Mouse (Mus musculus) layer of hippocampus, postnatal 36 days (tissue): ENCODE data around the gene Zfp473. TPM values are rescaled to one million over a fixed set of nuclear protein-coding genes. Genes with fewer than 3 reads are reported as not detected.
A peak's percentile ranks its signal among the peaks of the same experiment; 100 is the strongest.
"Not testable (repeated sequence)": the region's sequence is repeated elsewhere in the genome, so short reads cannot be mapped to it uniquely, and the experiment has no call there.

ENCODE experiments used
- DNase-seq, 2 experiments: peaks; one replicate each; pipeline ENCODE4 v3.0.0; 2022
- total RNA-seq, 2 experiments: library from RNA; stranded (reverse); gene quantifications; 2 replicates each; pipeline ENCODE4 v1.2.3; 2021

The Zfp473 gene
- under 1 TPM; 0.22 to 0.38 TPM for total RNA-seq

GRCm38 (mm10) chr7:44750950-44751349 is at the start of gene Zfp473:
Zfp473 (minus strand) TSS chr7:44751050.
- not testable (repeated sequence) for DNase-seq

DNA sequence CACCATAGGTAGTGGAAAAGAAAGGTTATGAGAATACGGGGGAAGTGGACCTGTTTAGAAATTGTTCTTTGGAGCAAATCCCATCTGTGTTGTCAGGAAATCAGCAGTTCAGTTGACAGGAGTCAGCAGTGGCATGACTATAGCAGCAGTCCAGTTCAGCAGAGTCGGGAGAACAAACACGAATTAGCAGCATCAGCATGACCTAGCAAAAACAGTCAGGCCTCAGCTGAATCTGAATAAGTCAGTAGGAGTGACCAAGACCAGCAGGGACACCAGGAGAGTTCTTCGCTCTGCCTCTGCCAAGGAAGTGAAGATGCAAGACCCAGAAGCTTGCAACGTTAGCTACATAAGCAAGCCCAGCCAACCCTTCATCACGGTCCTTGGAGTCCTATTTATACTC is 41.9 kb upstream of the Zfp473 start:
- no peak for DNase-seq

DNA sequence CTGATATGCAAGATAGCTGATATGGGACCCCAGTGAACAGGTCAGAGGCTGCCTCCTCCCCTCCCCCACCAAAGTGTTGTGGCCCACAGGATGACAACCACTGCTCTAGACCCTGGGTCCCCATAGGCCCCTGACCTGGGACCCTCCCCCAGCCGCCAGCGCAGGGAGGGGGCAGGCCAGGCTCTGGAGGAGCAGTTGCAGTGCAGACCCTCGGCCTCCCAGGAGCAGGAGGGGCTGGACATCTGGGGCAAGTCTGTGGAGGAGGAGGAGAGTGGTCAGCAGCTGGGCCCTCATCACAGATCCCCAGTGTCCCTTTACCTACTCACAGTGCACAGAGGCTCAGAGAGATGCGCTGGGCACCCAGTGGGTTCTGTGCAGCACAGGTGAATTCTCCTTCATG is 39.2 kb upstream of the Zfp473 start:
- no peak for DNase-seq

- no peak for DNase-seq
Observed at GRCm38 (mm10) chr7:44789531-44789930, 38.7 kb upstream of the Zfp473 start.

DNA sequence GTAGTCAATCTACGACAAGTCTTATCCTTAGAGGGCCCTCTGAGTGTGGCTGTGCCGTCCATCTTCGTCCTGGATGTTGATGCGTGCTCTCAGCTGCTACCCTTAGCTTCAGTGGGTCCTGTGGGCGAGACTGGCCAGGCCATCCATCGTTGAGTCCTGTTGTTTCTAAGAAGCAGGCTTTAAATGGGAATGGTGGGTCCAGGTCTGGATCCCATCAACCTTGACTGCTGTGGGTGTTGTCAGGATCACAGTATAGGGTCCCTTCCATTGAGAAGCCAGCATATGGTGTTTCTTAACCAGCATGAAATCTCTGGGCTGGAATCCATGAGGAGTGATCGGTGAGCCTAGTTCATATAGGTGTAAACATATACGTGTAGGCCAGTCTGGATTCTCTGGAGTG is 29.3 kb upstream of the Zfp473 start:
- no peak for DNase-seq

DNA sequence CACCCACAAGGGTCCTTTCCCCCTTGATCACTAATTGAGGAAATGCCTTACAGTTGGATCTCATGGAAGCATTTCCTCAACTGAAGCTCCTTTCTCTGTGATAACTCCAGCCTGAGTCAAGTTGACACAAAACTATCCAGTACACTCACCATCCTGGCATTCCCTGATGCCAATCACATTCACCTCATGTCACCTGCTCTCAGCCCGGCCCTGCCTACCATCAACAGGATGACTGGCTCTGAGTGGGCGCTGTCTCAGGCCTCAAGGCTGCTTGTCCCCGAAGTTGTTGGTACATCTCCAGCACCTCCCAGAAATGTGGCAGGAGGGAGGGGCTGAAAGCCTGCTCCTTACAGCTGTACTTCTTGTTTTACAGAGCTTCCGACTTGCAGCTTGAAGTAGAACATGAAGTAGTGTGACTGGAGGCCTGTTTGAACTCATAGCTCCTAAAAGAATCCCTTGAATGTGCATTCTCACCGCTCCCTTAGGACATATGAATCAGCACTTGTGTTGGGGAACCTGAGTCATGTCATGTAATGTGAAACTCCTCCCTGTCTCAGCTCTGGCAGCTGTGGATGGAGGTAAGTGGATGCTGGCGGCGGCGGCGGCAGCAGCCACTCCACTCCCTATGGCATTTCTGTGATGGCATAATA is 26.1 kb upstream of the Zfp473 start:
- no peak for DNase-seq

GRCm38 (mm10) chr7:44772591-44773204 is 21.8 kb upstream of the Zfp473 start:
- no peak for DNase-seq

DNA sequence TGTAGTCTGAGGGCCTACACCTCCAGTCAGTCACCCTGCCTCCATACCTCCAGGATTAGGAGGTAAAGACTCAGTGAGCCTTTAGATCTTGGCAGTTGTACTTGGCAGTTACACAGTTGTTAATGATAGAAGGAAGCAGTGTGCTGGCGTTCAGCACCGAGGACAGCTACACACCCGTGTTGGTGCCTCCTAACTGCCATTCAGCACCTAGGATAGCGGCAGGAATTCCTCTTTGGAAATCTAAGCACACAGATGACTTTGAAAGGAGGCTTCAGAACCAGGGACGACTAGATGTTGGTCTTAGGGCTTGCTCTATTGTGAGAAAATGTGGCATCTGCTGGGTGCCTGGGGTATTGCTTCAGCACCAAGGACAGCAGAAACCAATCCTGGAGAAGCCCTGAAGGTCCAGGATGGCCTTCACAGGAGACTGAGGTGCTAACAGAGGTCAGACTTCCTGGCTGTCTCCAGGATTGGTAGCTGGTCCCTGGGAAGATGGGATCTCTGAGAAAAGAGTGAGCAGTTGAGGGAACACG is 19.3 kb upstream of the Zfp473 start:
- DNase-seq: no peak

DNA sequence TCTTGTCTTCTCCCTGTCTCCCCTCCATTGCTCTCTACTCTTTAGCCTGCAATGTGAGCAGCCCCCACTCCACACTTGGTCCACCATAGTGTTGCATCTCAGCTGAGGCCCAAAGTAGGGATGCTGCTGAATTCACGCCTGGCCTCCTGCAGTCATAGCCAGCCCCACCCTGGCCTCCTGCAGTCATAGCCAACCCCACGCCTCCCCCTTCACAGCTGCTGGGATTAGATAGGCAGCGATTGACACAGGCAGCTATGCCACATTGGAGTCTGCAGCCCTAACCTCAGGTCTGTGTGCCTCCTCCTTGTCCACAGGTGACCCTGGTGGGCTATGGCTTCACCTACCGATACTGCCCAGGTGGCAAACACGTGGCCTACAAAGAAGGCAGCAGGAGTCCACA is 17.3 kb upstream of the Zfp473 start:
- no peak for DNase-seq

DNA sequence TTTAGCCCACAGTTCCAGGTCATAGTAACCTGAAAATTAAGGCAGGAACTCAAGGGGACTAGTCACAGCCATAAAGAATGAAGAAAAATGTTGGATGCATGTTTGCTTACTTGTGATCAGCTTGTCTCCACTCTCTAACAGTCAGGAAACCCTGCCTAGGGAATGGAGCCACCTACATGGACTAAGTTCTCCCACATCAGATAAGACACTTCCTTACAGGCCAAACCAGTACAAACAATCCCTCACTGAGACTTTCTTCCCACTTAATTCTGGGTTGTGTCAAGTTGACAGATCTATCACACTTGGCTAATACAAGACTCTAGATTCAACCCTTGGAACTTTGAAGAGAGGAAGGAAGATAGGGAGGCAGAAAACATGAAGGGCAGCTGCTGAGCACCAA is 9.5 kb upstream of the Zfp473 start:
- no peak for DNase-seq

GRCm38 (mm10) chr7:44757164-44757563 is 6.3 kb upstream of the Zfp473 start:
- no peak for DNase-seq

- DNase-seq: peak; percentile 94 to 95
Observed at GRCm38 (mm10) chr7:44748101-44749044, 2.5 kb downstream of the Zfp473 start, which contains the start of gene Vrk3. Vrk3 (plus strand) TSS chr7:44748413.

- no peak for DNase-seq
Observed at GRCm38 (mm10) chr7:44747115-44747514, 3.7 kb downstream of the Zfp473 start.

DNA sequence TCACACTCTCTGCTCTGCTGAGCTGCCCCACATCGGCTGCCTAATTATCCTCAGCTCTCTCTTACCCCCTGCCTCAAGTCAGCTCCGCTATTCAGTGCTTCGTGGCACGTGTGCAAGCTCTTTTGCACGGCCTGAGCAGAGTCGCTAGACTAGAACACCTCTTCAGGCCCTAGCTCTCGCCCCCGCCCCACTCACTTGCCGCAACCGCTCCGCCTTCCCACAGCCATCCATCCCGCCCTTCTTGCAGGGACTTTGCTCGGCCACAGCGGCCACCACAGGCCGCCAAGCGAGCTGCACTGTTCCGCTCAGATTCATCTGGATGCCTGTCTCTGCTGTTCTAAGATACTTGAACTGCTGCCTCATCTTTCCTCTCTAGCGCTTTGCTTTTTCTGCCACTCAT is 5.8 kb downstream of the Zfp473 start:
- DNase-seq: peak; percentile 65 to 78

DNA sequence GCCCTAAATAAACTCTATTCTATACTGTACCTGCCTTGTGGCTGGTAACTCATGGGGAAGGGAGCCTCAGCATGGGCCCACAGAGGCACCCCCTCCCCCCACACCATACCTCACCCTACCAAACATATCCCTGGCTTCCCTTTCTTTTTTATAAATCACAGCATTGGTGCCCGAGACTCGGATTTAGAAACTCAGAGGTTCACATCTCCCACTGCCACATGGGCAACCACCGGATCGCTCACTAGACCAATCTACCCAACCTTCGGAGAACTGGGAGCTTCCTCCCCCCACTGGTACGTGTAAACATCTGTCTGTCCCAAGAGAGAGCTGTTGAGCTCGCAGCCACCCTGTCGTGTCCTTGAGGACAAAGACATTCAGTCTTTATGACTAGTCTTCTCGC is 6.6 kb downstream of the Zfp473 start:
- DNase-seq: no peak

DNA sequence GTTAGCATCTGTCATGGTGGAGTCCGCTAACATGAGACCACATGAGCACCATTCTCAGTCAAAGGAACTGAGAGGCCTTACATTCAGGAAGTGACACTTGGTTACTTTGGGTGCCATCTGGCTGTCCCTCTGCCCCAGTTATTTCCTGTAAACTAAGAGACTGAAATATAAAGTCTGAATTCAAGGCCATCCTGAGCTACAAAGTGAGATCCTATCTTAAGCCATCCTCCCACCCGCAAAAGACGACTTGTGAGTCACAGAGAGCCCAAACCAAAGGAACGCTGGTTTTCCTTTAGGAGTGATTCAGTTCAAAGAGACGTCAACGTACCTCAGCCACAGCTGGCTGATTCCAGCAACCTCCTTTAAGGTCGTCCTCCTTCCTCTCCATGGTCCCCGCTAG is 9.5 kb downstream of the Zfp473 start:
- no peak for DNase-seq

- DNase-seq: no peak
Observed at GRCm38 (mm10) chr7:44733723-44734122, 17.1 kb downstream of the Zfp473 start.

GRCm38 (mm10) chr7:44728082-44728975 is 22.5 kb downstream of the Zfp473 start:
- no peak for DNase-seq

DNA sequence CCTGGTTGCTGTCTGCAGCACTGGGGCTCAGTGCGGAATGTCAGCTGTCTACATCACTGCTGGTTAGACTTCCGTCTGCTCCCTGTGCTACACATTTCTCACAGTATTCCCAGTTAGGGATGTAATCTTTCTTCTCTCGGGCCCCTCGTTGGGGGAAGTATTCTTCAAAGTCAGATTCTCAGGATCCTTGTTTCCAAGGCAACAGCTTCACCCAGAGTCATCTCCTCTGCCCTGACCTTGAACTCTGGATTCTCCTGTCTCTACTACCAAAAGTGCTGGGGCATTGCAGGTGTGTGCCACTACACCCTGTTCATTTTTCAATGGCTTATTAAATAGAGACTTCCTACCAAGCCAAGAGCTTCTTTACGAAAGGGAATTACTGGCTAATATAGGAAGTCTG is 23.7 kb downstream of the Zfp473 start:
- DNase-seq: no peak

GRCm38 (mm10) chr7:44726343-44726742 is 24.5 kb downstream of the Zfp473 start:
- no peak for DNase-seq

DNA sequence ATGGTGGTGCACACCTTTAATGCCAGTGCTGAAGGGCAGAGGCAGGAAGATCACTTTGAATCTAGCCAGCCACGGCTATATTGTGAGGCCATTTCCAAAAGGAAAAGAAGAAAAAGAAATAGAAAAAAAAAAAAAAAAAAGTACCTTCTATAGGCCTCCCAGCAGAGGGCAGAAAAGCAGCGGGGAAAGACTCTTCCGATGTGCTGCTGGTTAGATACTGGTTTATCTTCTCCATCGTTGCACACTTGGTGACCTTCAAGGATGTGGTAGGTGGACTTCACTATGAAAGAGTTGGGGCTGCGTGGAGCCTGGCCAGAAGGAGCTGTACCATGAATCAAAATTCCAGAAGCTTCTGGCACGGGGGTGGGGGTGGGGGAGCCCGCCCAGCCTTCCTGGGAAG is 26.5 kb downstream of the Zfp473 start:
- peak in 1 of 2 experiments; percentile 9 for DNase-seq

DNA sequence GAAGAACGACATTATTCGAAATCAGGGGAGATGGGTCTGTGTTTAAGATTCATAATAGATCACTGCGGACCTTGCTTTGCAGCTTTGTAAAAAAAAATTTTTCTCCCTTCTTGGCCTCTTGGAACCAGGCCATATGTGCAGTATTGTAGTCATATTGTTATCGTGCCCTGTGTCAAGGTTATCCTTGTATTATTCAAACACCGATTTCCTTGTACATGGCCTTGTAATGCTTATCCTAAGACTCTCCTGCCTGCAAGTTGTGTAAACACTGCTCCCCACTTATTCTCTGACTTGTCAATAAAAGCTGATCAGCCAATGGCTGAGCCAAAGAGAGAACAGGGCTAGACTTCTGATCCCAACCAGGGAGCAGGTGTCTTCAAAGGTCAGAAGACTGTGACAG is 28.8 kb downstream of the Zfp473 start:
- no peak for DNase-seq
